Mouse (Mus musculus) frontal cortex, adult (tissue): ENCODE data around the gene Nap1l4.
A peak's percentile ranks its signal among the peaks of the same experiment; 100 is the strongest.

Experiments
- ATAC-seq: cut with Nextera tagmentation; 2 replicates; pipeline ENCODE4 v1.9.2; 2017; ENCODE audit warnings: mild to moderate bottlenecking, moderate library complexity, mixed read lengths; ENCODE audit not compliant: low TSS enrichment

Nap1l4 gene

DNA sequence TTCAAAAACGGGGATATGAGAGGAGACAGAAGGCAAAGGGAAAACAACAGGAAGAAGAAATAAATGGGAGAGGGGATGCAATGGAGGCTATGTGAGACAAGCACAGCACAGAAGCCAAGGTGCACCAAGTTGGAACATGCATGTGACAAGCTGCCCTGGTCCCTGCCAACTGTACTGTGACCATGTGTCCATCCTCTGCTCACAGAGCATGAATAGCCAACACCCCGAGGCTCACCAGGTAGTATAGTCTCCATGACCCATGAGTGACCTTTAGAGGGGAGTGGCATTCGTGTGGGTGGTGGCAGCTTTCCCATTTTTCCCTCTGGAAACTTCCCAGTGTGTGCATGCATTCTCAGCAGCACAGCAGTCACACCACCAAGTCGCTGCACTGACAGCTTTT, 29.6 kb downstream of the Nap1l4 start:
- ATAC-seq = no peak

DNA sequence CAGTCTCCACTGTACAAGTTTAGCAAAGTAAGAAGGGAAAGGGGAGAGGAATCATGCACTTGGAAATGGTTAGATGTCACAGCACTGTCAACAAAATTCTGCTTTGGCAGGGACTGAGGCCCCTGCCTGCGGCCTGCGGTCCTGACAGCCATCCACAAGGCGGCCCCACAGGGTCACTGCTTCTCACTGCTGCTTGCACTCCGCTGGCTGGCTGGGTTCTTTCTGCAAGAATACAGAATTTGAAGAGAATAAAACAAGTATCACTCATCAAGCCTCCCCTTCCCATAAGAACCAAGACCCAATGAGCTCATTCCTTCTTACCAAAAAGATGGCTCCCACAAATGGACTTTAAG, 34.5 kb downstream of the Nap1l4 start:
- no peak for ATAC-seq

GRCm38 (mm10) chr7:143513763-143514415, 35.0 kb downstream of the Nap1l4 start:
- peak; percentile 34; the same call in 1 of the 2 replicates for ATAC-seq

- no peak for ATAC-seq
These were observed 37.6 kb downstream of the Nap1l4 start for GRCm38 (mm10) chr7:143511335-143511712.

DNA sequence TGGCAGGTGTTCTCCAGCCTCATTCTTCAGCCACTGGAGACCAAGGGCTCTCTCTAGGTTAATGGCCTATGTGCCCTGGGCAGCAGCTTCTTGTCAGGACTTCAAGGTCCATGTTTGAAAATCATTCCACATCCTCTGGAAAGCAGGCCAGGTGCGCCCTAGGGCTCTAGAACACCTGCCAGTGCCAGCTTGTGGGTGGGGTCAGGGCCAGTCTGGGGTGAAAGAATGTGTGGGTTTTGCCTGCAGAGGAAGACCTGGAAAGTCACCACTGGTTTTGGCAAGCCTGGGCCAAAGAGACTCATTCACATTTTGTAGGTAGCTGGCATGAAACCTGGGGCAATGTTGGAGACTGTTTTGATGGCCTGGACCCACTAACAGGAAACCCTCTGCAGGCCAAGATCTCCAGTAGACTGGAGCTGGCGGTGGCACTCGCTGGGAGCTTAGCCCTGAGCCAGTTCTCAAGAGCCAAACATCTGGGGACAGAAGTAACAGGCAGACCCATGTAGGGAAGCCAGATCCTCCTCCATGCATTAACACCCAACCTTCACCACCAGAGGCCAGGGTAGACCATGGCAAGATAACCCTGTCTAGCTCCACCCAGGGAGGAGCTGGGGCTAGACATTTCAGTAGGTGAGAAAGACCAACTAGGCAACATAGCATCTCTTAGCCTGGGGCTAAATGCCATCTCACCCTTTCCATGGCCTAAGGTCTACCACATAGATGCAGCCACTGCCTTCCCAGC, 38.1 kb downstream of the Nap1l4 start:
- no peak for ATAC-seq

- no peak for ATAC-seq
These were observed 39.3 kb downstream of the Nap1l4 start for GRCm38 (mm10) chr7:143509566-143509965.

GRCm38 (mm10) chr7:143506675-143507074, 42.2 kb downstream of the Nap1l4 start:
- ATAC-seq = 0 out of 2 replicates have a peak, but pooled peaks have one; percentile 41

GRCm38 (mm10) chr7:143506271-143506670, 42.6 kb downstream of the Nap1l4 start:
- no peak for ATAC-seq

- ATAC-seq = no peak
These were observed 43.1 kb downstream of the Nap1l4 start for GRCm38 (mm10) chr7:143505823-143506222.

DNA sequence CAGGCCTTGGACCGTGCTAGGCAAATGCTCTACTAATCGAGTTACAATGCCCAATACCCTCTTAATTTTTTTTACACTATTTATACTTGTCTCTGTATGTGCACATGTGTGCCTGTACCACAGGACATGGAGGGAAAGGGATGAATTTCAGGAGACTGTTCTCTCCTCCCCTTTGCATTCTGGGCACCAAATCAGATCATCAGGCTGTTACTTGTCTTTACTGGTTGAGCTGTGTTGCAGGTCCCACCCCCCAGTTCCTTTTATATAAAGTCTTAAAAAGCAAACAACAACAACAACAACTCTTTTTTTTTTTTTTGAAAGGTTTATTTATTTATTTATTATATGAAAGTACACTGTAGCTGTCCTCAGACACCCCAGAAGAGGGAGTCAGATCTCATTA, 43.5 kb downstream of the Nap1l4 start:
- no peak for ATAC-seq

DNA sequence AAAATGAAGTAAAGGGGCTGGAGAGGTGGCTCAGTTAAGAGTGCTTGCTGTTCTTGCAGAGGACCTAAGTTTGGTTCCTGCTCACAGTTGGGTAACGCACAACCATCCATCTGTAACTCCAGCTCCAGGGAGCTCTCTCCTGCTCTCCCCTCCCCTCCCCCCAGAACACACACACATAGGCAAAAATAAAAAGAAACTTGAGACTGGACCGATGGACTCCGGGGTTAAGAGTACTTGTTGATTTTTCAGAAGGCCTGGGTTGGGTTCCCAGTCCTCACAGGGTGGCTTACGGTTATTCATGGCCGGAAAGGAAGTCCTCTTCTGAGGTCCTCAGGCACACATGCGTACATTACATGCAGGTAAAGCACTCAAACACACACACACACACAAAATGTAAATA, 45.0 kb downstream of the Nap1l4 start:
- ATAC-seq = no peak

DNA sequence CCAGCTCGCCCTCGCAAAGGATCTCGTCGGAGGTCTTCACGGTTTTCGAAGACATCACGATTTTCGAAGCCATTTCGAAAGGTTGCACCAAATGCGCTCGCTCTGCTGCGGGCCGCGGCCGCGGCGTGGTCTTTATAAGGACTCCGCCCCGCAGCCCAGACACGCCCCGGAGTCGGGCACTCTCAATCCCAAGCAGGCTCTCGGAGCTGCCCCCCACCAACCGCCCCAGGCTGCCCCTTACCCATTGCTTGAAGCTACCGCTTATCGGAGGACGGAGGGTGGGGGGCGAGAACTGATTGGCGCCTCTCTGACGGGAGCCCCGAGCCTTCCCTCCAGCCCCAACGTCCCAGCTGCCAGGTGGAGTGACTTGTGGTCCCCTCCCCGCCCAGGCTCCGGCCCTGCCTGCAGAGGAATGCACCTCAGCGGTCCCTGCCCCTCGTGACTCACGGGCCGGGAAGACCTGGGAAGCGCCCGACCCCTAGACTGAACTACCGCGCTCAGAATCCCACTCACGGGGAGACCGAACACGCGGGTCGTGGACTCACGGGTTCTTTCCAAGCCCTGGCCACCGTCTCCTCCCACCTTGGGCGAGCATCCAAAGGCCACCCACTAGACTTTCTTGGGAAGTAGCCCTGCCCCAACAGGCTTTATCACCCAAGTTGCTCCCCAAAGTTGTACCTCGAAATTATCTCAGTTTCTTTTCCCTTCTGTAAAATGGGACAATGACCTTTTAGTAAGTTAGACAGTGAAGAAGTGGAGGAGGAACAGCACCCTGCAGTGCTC, 46.3 kb downstream of the Nap1l4 start, which contains the start of gene Phlda2:
Phlda2 (minus strand) TSS at position 733 of the 783 bp plus-strand sequence.
- ATAC-seq = no peak

DNA sequence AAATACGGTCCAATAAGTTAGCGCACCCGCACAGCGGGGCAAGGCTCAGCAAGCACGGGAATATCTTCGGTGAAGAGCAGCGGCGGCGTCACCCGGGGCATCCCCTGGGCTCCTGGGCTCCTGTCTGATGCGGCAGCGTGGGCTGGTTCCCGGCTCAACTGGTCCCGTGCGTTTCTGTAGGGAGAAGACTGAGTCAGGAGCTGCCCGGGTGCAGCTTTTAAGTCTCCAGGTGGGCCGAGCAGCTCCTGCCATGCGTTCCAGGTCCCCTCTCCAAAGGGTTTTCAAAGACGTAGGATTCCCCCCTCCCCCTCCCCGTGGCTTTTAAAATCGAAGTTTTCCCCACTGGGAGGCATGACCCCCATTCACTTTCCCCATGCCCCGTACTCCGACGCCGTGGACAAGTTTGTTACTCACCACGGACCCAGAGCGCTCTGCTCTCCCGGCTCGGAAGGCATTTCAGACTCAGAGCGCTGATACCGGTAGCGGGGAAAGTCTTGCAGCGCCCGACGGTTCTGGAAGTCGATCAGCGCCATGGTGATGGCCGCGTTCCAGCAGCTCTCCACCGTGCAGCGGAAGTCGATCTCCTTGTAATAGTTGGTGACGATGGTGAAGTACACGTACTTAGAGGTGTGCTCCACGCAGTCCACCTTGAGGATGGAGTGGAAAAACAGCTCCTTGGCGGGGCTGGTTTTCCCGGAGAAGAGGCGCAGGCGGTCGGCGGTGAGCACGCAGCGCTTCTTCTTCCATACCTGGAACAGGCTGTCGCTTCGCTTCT, 47.1 kb downstream of the Nap1l4 start:
- no peak; the same call in 1 of the 2 replicates for ATAC-seq

DNA sequence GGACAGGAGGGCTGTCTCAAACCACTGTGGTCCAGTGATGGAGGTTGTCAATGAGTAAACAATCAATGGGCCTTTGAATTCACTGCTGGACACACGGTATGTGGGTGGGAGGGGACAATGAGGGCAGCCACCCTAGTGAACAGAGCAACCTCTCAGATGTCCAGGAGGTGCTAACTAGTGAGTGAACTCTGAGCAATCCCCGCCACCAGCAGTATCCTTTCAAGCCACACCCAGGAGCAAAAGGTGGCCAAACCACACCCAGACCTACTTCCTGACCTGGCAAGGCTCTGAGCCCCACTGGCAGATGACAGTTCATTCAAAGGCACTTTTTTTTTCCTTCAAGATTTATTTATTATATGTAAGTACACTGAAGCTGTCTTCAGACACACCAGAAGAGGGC, 48.0 kb downstream of the Nap1l4 start:
- ATAC-seq = no peak

GRCm38 (mm10) chr7:143498584-143498983, 50.3 kb downstream of the Nap1l4 start:
- no peak for ATAC-seq

GRCm38 (mm10) chr7:143495104-143495961, 53.6 kb downstream of the Nap1l4 start:
- no peak for ATAC-seq

DNA sequence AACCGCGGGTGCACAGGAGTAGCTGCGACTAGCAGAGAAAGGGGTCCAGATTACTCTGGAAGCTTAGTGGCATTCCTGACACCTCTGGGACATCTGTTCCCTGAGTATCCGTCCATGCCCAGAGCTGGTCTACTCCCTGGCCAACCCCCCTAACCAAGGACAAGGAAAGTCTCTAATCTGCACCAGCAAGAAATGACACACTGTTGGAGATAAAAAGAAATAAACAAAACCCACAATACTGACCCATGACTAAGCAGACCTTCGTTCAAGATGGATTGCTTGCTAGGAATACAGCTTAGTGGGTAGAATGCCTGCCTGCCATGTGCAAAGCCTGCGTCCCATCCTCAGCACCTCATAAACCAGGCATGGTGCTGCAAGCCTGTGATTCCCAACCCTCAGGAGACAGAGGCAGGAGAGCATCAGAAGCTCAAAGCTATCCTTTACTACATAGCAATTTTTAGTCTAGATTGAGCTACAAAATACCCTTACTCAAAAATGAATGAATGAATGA, 55.2 kb downstream of the Nap1l4 start:
- no peak for ATAC-seq

GRCm38 (mm10) chr7:143489735-143490134, 59.2 kb downstream of the Nap1l4 start:
- ATAC-seq = no peak

DNA sequence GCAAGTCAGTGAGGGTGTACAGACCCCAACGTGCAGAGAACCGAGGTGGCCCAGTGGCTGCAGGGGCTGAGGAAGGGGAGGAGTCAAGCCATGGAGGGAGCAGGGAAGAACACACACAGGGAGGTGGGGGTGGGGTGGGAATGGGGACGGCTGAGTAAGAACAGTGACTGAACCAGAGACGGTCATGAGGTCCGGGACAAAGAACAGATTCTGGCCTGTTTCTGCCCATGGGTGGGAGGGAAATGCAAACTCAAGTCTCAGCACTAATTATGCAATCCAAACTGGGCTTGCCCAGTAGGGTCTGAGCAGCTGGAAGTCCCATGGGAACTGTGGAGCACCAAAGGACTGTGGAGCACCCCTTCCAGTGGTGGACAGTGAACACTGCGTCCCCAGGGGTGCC, 66.4 kb downstream of the Nap1l4 start:
- no peak for ATAC-seq

DNA sequence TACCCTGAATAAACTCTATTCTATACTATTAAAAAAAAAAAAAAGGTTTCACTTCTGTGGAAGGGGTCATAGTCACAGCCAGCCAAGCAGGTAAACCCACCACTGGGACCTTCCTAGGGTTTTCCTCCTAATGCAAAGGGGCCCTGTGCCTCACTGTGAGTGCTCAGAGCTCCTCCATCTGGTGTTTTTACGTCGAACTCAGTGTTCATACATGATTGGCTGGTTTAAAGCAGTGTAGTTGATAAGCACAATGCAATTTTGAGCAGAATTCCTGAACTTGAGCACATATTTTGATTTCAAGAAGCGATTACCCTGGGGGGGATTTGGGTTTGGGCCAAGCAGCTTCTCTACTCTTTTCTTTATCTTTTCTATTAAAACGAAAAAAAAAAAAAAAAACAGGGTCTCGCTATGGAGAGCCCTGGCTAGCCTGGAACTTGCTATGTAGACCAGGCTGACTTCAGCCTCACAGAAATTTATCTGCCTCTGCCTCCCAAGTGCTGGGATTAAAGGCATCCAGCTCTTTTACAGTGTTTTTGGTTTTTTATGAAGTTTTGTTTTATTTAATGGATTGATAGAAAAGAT, 67.0 kb downstream of the Nap1l4 start:
- no peak for ATAC-seq
